In the genomic region with DNA sequence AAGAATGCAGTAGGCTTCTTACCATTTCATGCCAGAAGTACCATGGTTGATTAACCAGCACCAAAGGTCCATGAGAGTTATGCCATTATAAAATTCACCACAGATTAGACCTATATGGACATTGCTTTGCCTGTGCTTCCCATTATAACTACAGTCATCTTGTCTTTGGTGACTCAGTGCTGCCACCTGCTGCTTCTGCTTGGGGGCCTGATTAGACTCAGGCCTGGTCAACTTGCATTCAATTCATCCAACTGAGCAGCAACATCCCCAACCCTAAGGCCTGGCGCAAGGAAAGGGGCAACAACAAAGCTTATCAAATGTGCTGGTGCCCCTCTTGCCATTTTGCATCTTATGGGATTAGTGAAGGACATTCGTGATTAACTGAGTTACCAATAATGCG, we compare ENCODE assay signal across 9 mouse cellular contexts. TPM values are rescaled to one million over a fixed set of nuclear protein-coding genes. Genes with fewer than 3 reads are reported as not detected.
DNase-seq lines count a peak whose midpoint lies in the region; ATAC-seq and TF ChIP-seq lines count a peak whose summit lies in the region.
"Had no signal": no experiment of that assay in that cellular context is flagged by ENCODE, and none has a peak within 500 bp of the region (broad histone marks: within the 10 kb centered on the region; RNA-seq: fewer than 3 reads in every experiment).

No protein-coding gene starts in this region.

- 93% methylated on average over 3 of the region's 3 CpGs for WGBS in kidney, embryonic 15.5 days
- WGBS in bone marrow, adult 2 months, result 76% methylated on average over 3 of the region's 3 CpGs
- 87% methylated on average over 3 of the region's 3 CpGs for WGBS in olfactory bulb, adult 2 months

- intact Hi-C loops in left cerebral cortex, postnatal 14 days (cut with DNase I), result no loop called here

- no peaks in the 10 kb centered on the region for H3K9me3 ChIP-seq in kidney, embryonic 15.5 days (replicated peaks)
- H3K9me3 ChIP-seq: embryonic facial prominence, embryonic 15.5 days had no signal

- TF ChIP-seq POLR2A in bone marrow, adult 2 months (IDR thresholded peaks at IDR 0.05; ENCODE audit: borderline replicate concordance, control insufficient read depth, low read depth, low read length), result no peak
- no peak for TF ChIP-seq POLR2A in embryonic fibroblast, embryonic 13.5 days (IDR thresholded peaks at IDR 0.05; ENCODE audit: low read depth, low read length)
- TF ChIP-seq POLR2A in olfactory bulb, adult 2 months (IDR thresholded peaks at IDR 0.05; ENCODE audit: insufficient read depth, low read depth, low read length), result no peak

- no peak overlapping the region for H3K4me3 ChIP-seq in kidney, embryonic 15.5 days (replicated peaks)
- H3K4me3 ChIP-seq in bone marrow, adult 2 months (replicated peaks; ENCODE audit: control insufficient read depth, low read depth, low read length), result no peak overlapping the region
- H3K4me3 ChIP-seq in embryonic fibroblast, embryonic 13.5 days (ENCODE audit: insufficient read depth, low read length), result no peak overlapping the region
- no peak overlapping the region for H3K4me3 ChIP-seq in olfactory bulb, adult 2 months (ENCODE audit: insufficient read depth, low read depth, low read length)
- H3K4me3 ChIP-seq: embryonic facial prominence, embryonic 15.5 days had no signal

- no peaks in the 10 kb centered on the region for H3K27me3 ChIP-seq in kidney, embryonic 15.5 days
- H3K27me3 ChIP-seq: embryonic facial prominence, embryonic 15.5 days had no signal

- no peak overlapping the region for H3K27ac ChIP-seq in kidney, embryonic 15.5 days
- no peak overlapping the region for H3K27ac ChIP-seq in bone marrow, adult 2 months (ENCODE audit: control insufficient read depth, insufficient read depth, low read depth, low read length, poor library complexity)
- H3K27ac ChIP-seq in embryonic fibroblast, embryonic 13.5 days (ENCODE audit: insufficient read depth, low read length), result no peak overlapping the region
- no peak overlapping the region for H3K27ac ChIP-seq in olfactory bulb, adult 2 months (ENCODE audit: insufficient read depth, low read depth, low read length)
- H3K27ac ChIP-seq: embryonic facial prominence, embryonic 15.5 days had no signal

- H3K36me3 ChIP-seq in kidney, embryonic 15.5 days, result peaks cover 34% of the 10 kb centered on the region

- TF ChIP-seq CTCF in bone marrow, adult 2 months (IDR thresholded peaks at IDR 0.05; ENCODE audit: control insufficient read depth, insufficient read depth, low read length), result peak; percentile 82
- TF ChIP-seq CTCF in embryonic fibroblast, embryonic 13.5 days (IDR thresholded peaks at IDR 0.05; ENCODE audit: borderline replicate concordance, insufficient read depth, low read length), result peak; percentile 60; the same call in 1 of the 2 replicates
- TF ChIP-seq CTCF in olfactory bulb, adult 2 months (IDR thresholded peaks at IDR 0.05; ENCODE audit: insufficient read depth, low read depth, low read length), result peak; percentile 36; the same call in 1 of the 2 replicates

- H3K4me2 ChIP-seq in kidney, embryonic 15.5 days, result no peak overlapping the region
- H3K4me2 ChIP-seq: embryonic facial prominence, embryonic 15.5 days had no signal

- H3K4me1 ChIP-seq in kidney, embryonic 15.5 days, result peaks cover 13% of the 10 kb centered on the region
- H3K4me1 ChIP-seq in bone marrow, adult 2 months (ENCODE audit: control insufficient read depth, insufficient read depth, low read length), result peaks cover 2% of the 10 kb centered on the region; the same call in 1 of the 2 replicates
- peaks cover 10% of the 10 kb centered on the region; the same call in 1 of the 2 replicates for H3K4me1 ChIP-seq in embryonic fibroblast, embryonic 13.5 days (ENCODE audit: control insufficient read depth, insufficient read depth, low read length)
- H3K4me1 ChIP-seq in olfactory bulb, adult 2 months (ENCODE audit: control insufficient read depth, insufficient read depth, low read length), result peaks cover 2% of the 10 kb centered on the region
- H3K4me1 ChIP-seq: embryonic facial prominence, embryonic 15.5 days had no signal

- peak; percentile 88 for DNase-seq in kidney, adult 18-20 months
- DNase-seq in induced T-regulatory cell, adult 2 months (ENCODE audit: low read depth), result peak; percentile 71
- peak; percentile 71 to 79 for DNase-seq in left cerebral cortex, postnatal 14 days (ENCODE audit: low spot score in 2 of 2)
- peak; percentile 64 for DNase-seq in thymus, postnatal 14 days

- H3K9ac ChIP-seq in kidney, embryonic 15.5 days, result no peak overlapping the region
- H3K9ac ChIP-seq: embryonic facial prominence, embryonic 15.5 days had no signal

- ATAC-seq in kidney, embryonic 15.5 days (replicated peaks; ENCODE audit: low FRiP score), result no peak

RNA-seq across cellular contexts. Expression of gene Zfp1, which starts 19.3 kb away (rescaled TPM):
- polyA plus RNA-seq in kidney, embryonic 15.5 days (2015; fragmentation: Nextera tagmentation; extraction: Ambion mirVana), result 20.4 and 21.2 TPM in 2 replicates
- 6.0 and 9.7 TPM in 2 replicates for polyA plus RNA-seq in bone marrow, adult 2 months (2011; ENCODE audit: insufficient read depth, insufficient read length, low replicate concordance, missing spikeins)
- 7.2 and 11.7 TPM in 2 replicates for polyA plus RNA-seq in embryonic fibroblast, embryonic 13.5 days (2011; ENCODE audit: insufficient read length, low read depth, missing spikeins)
- 10 to 100 TPM; 19.9 to 20.3 TPM for total RNA-seq in left cerebral cortex, postnatal 14 days (2021)
- not detected in 2 replicates for polyA plus RNA-seq in olfactory bulb, adult 2 months (2012; ENCODE audit: insufficient read depth, insufficient read length, low replicate concordance, missing spikeins)

RNA-seq across cellular contexts. Expression of gene Ctrb1, which starts 28.3 kb away (rescaled TPM):
- polyA plus RNA-seq in kidney, embryonic 15.5 days (2015; fragmentation: Nextera tagmentation; extraction: Ambion mirVana), result 0.45 and 5.2 TPM in 2 replicates
- polyA plus RNA-seq in bone marrow, adult 2 months (2011; ENCODE audit: insufficient read depth, insufficient read length, low replicate concordance, missing spikeins), result not detected in 2 replicates
- polyA plus RNA-seq in embryonic fibroblast, embryonic 13.5 days (2011; ENCODE audit: insufficient read length, low read depth, missing spikeins), result not detected in 2 replicates
- not detected for total RNA-seq in left cerebral cortex, postnatal 14 days (2021)
- polyA plus RNA-seq in olfactory bulb, adult 2 months (2012; ENCODE audit: insufficient read depth, insufficient read length, low replicate concordance, missing spikeins), result not detected in 2 replicates

RNA-seq across cellular contexts. Expression of gene Ldhd, which starts 32.3 kb away (rescaled TPM):
- polyA plus RNA-seq in kidney, embryonic 15.5 days (2015; fragmentation: Nextera tagmentation; extraction: Ambion mirVana), result 1.2 and 1.3 TPM in 2 replicates
- 0.38 and 1.5 TPM in 2 replicates for polyA plus RNA-seq in bone marrow, adult 2 months (2011; ENCODE audit: insufficient read depth, insufficient read length, low replicate concordance, missing spikeins)
- polyA plus RNA-seq in embryonic fibroblast, embryonic 13.5 days (2011; ENCODE audit: insufficient read length, low read depth, missing spikeins), result 0.46 and 0.53 TPM in 2 replicates
- 1 to 10 TPM; 3.2 to 5.4 TPM for total RNA-seq in left cerebral cortex, postnatal 14 days (2021)
- polyA plus RNA-seq in olfactory bulb, adult 2 months (2012; ENCODE audit: insufficient read depth, insufficient read length, low replicate concordance, missing spikeins), result not detected in 2 replicates
